Mouse (Mus musculus) midbrain, embryonic 13.5 days (tissue): Measurements from ENCODE around the gene Emc9. TPM values are rescaled to one million over a fixed set of nuclear protein-coding genes. Genes with fewer than 3 reads are reported as not detected.

ENCODE experiments used
- ATAC-seq: fragments of 200-750 bp; cut with Nextera tagmentation; 2 replicates; pipeline ENCODE4 v1.8.0; 2017; ENCODE audit warnings: mild to moderate bottlenecking, moderate TSS enrichment, moderate library complexity
- H3K27ac ChIP-seq: fragments of 300-500 bp; sonication (generic); 2 replicates; pipeline ENCODE4 v1.5.1; 2015; ENCODE audit warnings: inconsistent platforms, mild to moderate bottlenecking, moderate library complexity
- H3K27me3 ChIP-seq: fragments of 300-500 bp; sonication (generic); 2 replicates; pipeline ENCODE4 v1.6.1; 2015; ENCODE audit warnings: mild to moderate bottlenecking, inconsistent platforms
- H3K36me3 ChIP-seq: fragments of 300-500 bp; sonication (generic); 2 replicates; pipeline ENCODE4 v1.6.1; 2015; ENCODE audit warnings: mild to moderate bottlenecking, inconsistent platforms
- H3K4me1 ChIP-seq: fragments of 300-500 bp; sonication (generic); replicated peaks from 2 replicates; pipeline ENCODE4 v1.6.1; 2015; ENCODE audit warnings: inconsistent platforms
- H3K4me2 ChIP-seq: fragments of 300-500 bp; sonication (generic); replicated peaks from 2 replicates; pipeline ENCODE4 v1.6.1; 2015; ENCODE audit warnings: moderate library complexity, mild to moderate bottlenecking, inconsistent platforms
- H3K4me3 ChIP-seq: fragments of 300-500 bp; sonication (generic); replicated peaks from 2 replicates; pipeline ENCODE4 v1.5.1; 2015; ENCODE audit warnings: mild to moderate bottlenecking, inconsistent platforms
- H3K9ac ChIP-seq: fragments of 300-500 bp; sonication (generic); replicated peaks from 2 replicates; pipeline ENCODE4 v1.6.1; 2015; ENCODE audit warnings: mild to moderate bottlenecking, inconsistent platforms
- H3K9me3 ChIP-seq: fragments of 300-500 bp; sonication (generic); 2 replicates; pipeline ENCODE4 v1.6.1; 2016; ENCODE audit warnings: mild to moderate bottlenecking, inconsistent platforms
- WGBS: fragments of 180-500 bp; shearing (Covaris S2); methylation state at CpG from one replicate; pipeline ENCODE4 v1.1.7; 2015; 5-methylcytosine and 5-hydroxymethylcytosine counted together
- polyA plus RNA-seq: library from polyadenylated mRNA; unstranded; fragments of >200 nt; fragmentation: Nextera tagmentation; extraction: Ambion mirVana; gene quantifications from 2 replicates; pipeline ENCODE4 v1.2.1, GENCODE M21; 2015

Emc9 gene
- polyA plus RNA-seq, 1 experiment from 2014 or later, result 9.7 TPM

- 92% methylated on average over 11 of the region's 11 CpGs for WGBS
- H3K9me3 ChIP-seq, result no peaks in the 10 kb centered on the region
- peaks cover 90% of the 10 kb centered on the region for H3K36me3 ChIP-seq
- H3K4me1 ChIP-seq, result peaks cover 7% of the 10 kb centered on the region; the same call in 1 of the 2 replicates
- H3K27ac ChIP-seq, result no peak overlapping the region
- ATAC-seq, result no peak
- no peak overlapping the region for H3K4me2 ChIP-seq
- H3K4me3 ChIP-seq, result no peak overlapping the region
- no peak overlapping the region for H3K9ac ChIP-seq
- no peaks in the 10 kb centered on the region for H3K27me3 ChIP-seq
Observed at GRCm38 (mm10) chr14:55604823-55605222, 19.7 kb upstream of the Emc9 start.

DNA sequence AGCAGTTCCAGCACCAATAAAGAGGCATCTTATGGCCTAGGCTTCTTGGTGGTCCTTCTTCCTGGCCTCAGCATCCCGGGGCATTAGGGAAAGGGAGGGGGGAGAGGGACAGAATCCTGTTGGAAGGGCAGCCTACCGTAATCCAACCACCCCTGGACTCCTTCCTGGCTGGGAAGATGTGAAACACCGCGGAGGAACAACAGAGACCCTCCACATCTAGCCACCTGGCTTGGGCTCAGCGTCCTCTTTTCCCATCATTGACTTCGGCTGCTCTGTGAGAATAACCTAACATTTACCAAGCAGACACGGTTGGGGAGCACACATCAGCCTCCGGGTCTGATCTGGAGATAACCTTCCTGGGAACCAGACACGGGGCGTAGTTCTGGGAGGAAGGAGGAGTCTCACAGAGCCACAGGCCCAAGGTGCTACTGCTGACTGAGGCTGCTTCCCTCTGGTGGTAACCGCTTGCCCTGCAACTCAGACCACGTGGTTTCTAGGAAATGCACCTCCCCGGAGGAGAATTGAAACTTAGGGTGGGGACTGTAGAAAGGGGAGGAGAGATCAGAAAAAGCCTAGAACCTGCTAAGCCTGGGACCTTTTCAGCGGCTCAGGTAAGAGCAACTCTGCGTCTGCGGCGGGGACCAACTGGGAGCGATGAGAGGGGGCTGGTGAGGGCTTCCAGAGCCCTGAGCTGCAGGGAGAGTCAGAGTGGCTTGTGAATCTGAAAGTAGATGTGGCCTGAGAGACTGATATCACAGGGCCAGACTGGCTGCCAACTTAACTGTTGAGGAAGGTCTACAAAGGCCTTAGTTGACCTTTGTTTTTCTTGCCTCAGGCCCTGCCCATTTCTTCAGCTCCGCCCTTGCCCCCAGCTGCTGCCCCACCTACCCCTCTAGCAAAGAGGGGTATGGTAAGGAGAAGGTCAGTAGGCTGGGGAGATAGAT lies 18.8 kb upstream of the Emc9 start:
- ATAC-seq, result peak; percentile 79
- no peak overlapping the region for H3K27ac ChIP-seq
- H3K9ac ChIP-seq, result 0 out of 2 replicates have a peak overlapping the region, but pooled peaks have one; percentile 41
- H3K4me1 ChIP-seq, result peaks cover 7% of the 10 kb centered on the region; the same call in 1 of the 2 replicates
- WGBS, result 25% methylated on average over 19 of the region's 19 CpGs
- H3K4me3 ChIP-seq, result peak overlapping the region; percentile 20
- H3K27me3 ChIP-seq, result no peaks in the 10 kb centered on the region
- H3K36me3 ChIP-seq, result peaks cover 90% of the 10 kb centered on the region
- peak overlapping the region; percentile 32 for H3K4me2 ChIP-seq
- no peaks in the 10 kb centered on the region for H3K9me3 ChIP-seq

DNA sequence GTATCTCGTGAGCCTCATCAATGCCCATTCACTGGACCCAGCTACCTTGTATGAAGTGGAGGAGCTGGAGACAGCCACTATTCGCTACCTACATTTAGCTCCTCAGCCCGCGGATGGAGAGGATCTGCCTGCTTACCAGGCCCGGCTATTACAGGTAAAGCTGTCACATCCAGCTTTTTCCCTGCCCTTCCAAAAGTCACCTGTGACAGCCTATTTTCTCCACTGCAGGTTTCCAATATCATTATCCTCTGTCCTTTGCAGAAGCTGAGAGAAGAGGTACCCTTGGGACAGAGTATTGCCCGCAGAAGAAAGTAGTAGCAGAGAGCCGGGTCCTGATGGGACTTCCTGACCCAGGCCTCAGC lies 18.1 kb upstream of the Emc9 start, which contains the start of gene Irf9:
Gene Irf9, plus strand, starts transcription at position 301 of the 362 bp plus-strand sequence.
- Histone ChIP-seq H3K9me3 (no peaks in the 10 kb centered on the region), H3K9ac (0 out of 2 replicates have a peak within 1 kb of the TSS, but pooled peaks have one; percentile 41), H3K27ac (no peak within 1 kb of the TSS), H3K4me2 (peak within 1 kb of the TSS; percentile 32), H3K4me1 (peaks cover 7% of the 10 kb centered on the region; the same call in 1 of the 2 replicates), H3K27me3 (no peaks in the 10 kb centered on the region), H3K36me3 (peaks cover 90% of the 10 kb centered on the region), H3K4me3 (peak within 1 kb of the TSS; percentile 20)
- no peak for ATAC-seq
- WGBS, result 87% methylated on average over 7 of the region's 7 CpGs

DNA sequence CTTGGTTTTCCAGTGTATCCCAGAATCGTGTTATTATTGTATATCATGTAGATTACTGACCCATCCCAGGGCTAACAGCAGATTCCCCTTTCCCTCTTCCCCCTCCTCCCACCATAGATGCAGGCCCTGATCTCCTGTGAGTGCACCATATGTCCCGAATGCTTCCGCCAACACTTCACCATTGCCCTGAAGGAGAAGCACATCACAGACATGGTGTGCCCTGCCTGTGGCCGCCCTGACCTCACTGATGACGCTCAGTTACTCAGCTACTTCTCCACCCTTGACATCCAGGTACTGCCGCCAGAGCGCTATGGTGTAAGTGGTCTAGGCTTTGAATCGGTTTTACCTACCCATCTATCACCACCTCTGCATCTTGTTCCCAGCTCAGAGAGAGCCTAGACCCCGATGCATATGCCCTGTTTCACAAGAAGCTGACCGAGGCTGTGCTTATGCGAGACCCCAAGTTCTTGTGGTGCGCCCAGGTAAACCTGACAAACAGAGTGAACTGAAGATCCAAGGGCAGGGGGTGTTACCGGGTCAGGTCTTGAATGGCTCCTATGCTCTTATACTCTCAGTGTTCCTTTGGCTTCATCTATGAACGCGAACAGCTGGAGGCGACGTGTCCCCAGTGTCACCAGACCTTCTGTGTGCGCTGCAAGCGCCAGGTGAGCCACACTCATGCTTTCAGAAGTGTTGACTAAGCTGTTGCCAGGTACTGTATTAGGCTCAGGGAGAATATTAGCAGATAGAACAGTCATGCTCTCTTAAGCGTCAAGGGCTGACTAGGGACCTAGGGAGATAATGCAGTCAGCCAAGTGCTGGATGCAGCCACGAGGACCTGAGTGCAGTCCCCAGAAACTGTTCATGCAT lies 13.7 kb upstream of the Emc9 start:
- Histone ChIP-seq H3K4me2 (no peak overlapping the region), H3K27me3 (no peaks in the 10 kb centered on the region), H3K9me3 (no peaks in the 10 kb centered on the region), H3K27ac (no peak overlapping the region), H3K4me1 (peaks cover 5% of the 10 kb centered on the region), H3K4me3 (no peak overlapping the region), H3K36me3 (peaks cover 96% of the 10 kb centered on the region), H3K9ac (no peak overlapping the region)
- WGBS, result 96% methylated on average over 21 of the region's 21 CpGs
- no peak for ATAC-seq

GRCm38 (mm10) chr14:55596036-55596690 lies 11.1 kb upstream of the Emc9 start:
- H3K27me3 ChIP-seq, result no peaks in the 10 kb centered on the region
- H3K4me2 ChIP-seq, result no peak overlapping the region
- H3K9ac ChIP-seq, result no peak overlapping the region
- H3K9me3 ChIP-seq, result no peaks in the 10 kb centered on the region
- peaks cover 21% of the 10 kb centered on the region for H3K4me1 ChIP-seq
- WGBS, result 70% methylated on average over 13 of the region's 13 CpGs
- no peak for ATAC-seq
- no peak overlapping the region for H3K27ac ChIP-seq
- no peak overlapping the region for H3K4me3 ChIP-seq
- H3K36me3 ChIP-seq, result peaks cover 71% of the 10 kb centered on the region

GRCm38 (mm10) chr14:55592226-55592625 lies 7.1 kb upstream of the Emc9 start:
- Histone ChIP-seq H3K9ac (peak overlapping the region; percentile 95), H3K27ac (peak overlapping the region; percentile 97), H3K4me3 (peak overlapping the region; percentile 95), H3K4me1 (peaks cover 36% of the 10 kb centered on the region), H3K9me3 (no peaks in the 10 kb centered on the region), H3K4me2 (peak overlapping the region; percentile 99), H3K27me3 (no peaks in the 10 kb centered on the region), H3K36me3 (peaks cover 45% of the 10 kb centered on the region)
- 8% methylated on average over 16 of the region's 16 CpGs for WGBS
- ATAC-seq, result no peak

DNA sequence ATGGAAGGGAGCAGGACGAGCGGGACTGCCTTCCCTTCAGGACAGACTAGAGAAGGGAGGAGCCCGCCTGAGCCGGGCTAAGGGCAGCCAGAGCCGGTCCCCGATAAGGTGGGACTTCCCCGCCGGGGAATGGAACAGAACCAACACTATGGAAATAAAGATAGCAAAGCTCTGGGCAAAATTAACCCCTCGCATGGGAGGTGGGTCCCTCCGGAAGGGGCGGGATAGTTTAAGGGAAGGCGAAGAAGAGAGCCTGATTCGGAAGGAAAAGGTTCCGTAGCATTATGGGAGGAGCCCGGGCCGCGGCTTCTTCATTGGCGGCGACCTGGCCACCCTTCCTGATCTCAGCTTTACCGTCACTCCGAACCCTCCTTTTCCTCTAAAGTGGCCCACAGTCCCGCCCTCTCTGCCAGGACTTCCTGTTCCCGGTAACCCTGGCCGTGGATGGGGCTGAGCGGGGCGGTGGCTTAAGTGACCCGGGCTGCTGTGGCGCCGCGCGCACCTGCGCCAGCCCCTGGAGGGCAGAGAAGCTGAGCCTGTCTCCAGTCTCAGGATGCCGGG lies 6.3 kb upstream of the Emc9 start, which contains the start of gene Rnf31:
Gene Rnf31, plus strand, starts transcription at position 378 of the 561 bp plus-strand sequence.
- H3K4me3 ChIP-seq, result peak within 1 kb of the TSS; percentile 95
- H3K27me3 ChIP-seq, result no peaks in the 10 kb centered on the region
- peak within 1 kb of the TSS; percentile 99 for H3K4me2 ChIP-seq
- under 1% methylated on average over 33 of the region's 33 CpGs for WGBS
- H3K27ac ChIP-seq, result peak within 1 kb of the TSS; percentile 97
- H3K9me3 ChIP-seq, result no peaks in the 10 kb centered on the region
- peak within 1 kb of the TSS; percentile 95 for H3K9ac ChIP-seq
- ATAC-seq, result peak; percentile 91
- H3K36me3 ChIP-seq, result peaks cover 40% of the 10 kb centered on the region
- H3K4me1 ChIP-seq, result peaks cover 36% of the 10 kb centered on the region

- Histone ChIP-seq H3K4me3 (peak within 1 kb of the TSS; percentile 95), H3K36me3 (peaks cover 34% of the 10 kb centered on the region), H3K27ac (peak within 1 kb of the TSS; percentile 97), H3K9me3 (no peaks in the 10 kb centered on the region), H3K9ac (peak within 1 kb of the TSS; percentile 95), H3K27me3 (no peaks in the 10 kb centered on the region), H3K4me1 (peaks cover 36% of the 10 kb centered on the region), H3K4me2 (peak within 1 kb of the TSS; percentile 99)
- peak; percentile 96 for ATAC-seq
- under 1% methylated on average over 22 of the region's 22 CpGs for WGBS
Observed at GRCm38 (mm10) chr14:55590748-55591330, 5.7 kb upstream of the Emc9 start, which contains the start of gene Psme2. TSS of gene Psme2 (minus strand) at chr14:55591113.

DNA sequence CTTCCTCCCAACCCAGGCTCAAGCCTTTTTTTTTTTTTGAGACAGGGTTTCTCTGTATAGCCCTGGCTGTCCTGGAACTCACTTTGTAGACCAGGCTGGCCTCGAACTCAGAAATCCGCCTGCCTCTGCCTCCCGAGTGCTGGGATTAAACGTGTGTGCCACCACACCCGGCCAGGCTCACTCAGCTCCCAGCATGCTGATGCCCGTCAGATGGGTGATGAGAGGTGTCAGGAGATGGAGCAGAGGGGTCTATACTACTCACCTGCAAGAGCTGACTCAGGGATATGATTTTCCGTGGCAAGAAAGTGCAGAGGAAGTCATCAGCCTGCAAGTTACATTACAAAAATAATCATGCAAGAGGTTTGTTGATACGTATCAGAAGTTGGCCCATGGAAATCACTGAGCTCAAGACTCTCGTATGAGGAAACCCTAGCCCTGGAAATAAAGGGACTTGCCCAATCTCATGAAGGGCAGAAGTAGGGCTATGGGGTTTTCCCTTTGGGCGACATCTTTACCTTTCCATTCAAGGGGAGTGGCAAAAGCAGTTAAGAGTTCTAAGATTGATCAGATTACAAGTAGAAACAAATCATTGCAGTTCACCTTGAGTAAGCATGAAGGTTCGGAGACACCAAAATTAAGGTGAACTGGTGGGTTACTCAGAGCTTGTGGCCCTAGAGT lies 4.8 kb upstream of the Emc9 start:
- H3K9ac ChIP-seq, result peak overlapping the region; percentile 95
- H3K27me3 ChIP-seq, result no peaks in the 10 kb centered on the region
- no peaks in the 10 kb centered on the region for H3K9me3 ChIP-seq
- no peak for ATAC-seq
- 89% methylated on average over 11 of the region's 11 CpGs for WGBS
- H3K27ac ChIP-seq, result no peak overlapping the region
- H3K36me3 ChIP-seq, result peaks cover 25% of the 10 kb centered on the region
- peaks cover 40% of the 10 kb centered on the region for H3K4me1 ChIP-seq
- H3K4me3 ChIP-seq, result peak overlapping the region; percentile 95
- peak overlapping the region; percentile 99 for H3K4me2 ChIP-seq

DNA sequence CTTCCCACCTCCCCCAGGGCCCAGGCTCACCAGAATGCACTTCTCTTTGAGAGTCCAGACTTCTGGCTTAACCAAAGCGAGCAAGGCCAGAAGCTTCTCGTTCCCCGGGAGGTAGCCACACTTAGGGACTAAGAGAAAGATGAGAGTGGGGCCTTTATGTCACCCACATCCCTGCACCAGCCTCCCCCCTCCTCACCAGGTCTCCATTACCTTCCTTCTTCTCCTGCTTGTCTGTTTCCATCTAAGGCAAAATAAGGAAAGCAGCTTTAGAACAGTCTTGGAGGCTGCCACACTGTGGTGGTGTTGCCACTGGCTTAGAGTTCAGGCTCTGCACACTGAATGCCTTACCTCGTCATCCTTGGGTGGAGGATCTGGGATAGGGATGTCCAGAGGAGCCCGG lies 4.2 kb upstream of the Emc9 start:
- WGBS, result 93% methylated on average over 5 of the region's 5 CpGs
- peaks cover 47% of the 10 kb centered on the region for H3K4me1 ChIP-seq
- H3K9me3 ChIP-seq, result no peaks in the 10 kb centered on the region
- H3K4me2 ChIP-seq, result no peak overlapping the region
- no peak overlapping the region for H3K4me3 ChIP-seq
- no peak for ATAC-seq
- no peaks in the 10 kb centered on the region for H3K27me3 ChIP-seq
- peaks cover 18% of the 10 kb centered on the region for H3K36me3 ChIP-seq
- no peak overlapping the region for H3K27ac ChIP-seq
- H3K9ac ChIP-seq, result no peak overlapping the region
